Mouse (Mus musculus) kidney, adult 2 months (tissue): ENCODE results near the gene Galnt9.

ENCODE experiments used
- CTCF ChIP-seq: fragments of 200-500 bp; conservative IDR thresholded peaks from 2 replicates; pipeline ENCODE4 v1.5.1; 2011; ENCODE audit warnings: low read depth, mild to moderate bottlenecking, control low read depth, low read length, moderate library complexity, mixed read lengths; ENCODE audit not compliant: insufficient read depth, insufficient read length
- POLR2A ChIP-seq: fragments of 200-500 bp; IDR thresholded peaks from one replicate; pipeline ENCODE4 v1.6.1; 2011; ENCODE audit warnings: low read depth, low read length, control low read depth

DNA sequence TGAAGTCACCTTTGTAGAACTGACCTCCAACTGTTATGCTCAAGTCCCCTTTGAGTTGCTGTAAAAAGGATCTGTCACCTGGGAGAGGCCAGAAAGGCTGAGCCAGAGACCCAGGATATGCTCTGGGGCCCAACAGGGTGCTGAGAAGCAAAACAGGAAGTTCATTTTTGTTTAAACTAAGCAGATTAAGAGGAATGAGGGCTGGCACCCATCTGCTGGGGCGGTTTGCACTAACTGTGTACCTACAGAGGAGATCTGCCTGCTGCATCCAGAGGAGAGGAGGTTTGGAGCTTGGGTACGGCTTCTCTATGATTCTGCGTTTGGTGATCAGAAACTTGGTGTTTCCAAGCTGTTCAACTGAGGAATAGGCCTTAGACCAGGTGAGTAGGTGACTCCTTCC is 29.5 kb upstream of the Galnt9 start:
- TF ChIP-seq CTCF (no peak), POLR2A (no peak)
